Mouse (Mus musculus) liver, postnatal 0 days (tissue): ENCODE results near the gene Ccdc69.

Source experiments
- CTCF ChIP-seq: sonication (generic); IDR thresholded peaks from 2 replicates; pipeline ENCODE4 v1.5.1; 2016; ENCODE audit warnings: antibody characterized with exemption, low read depth
- EP300 ChIP-seq: IDR thresholded peaks from 2 replicates; pipeline ENCODE4 v1.6.1; 2016; ENCODE audit warnings: antibody characterized with exemption, low read depth, mild to moderate bottlenecking

GRCm38 (mm10) chr11:55121430-55121829, 43.5 kb upstream of the Ccdc69 start:
- TF ChIP-seq CTCF (no peak), EP300 (no peak)
